Mouse (Mus musculus): ENCODE results near the gene Gm364. TPM values are rescaled to one million over a fixed set of nuclear protein-coding genes. Genes with fewer than 3 reads are reported as not detected.

The Gm364 gene
- total RNA-seq (2015): not detected in 2 replicates
- total RNA-seq (2017): not detected in 2 replicates

GRCm38 (mm10) chrX:57408769-57409168 lies at the start of gene Gm364:
Gm364 (plus strand) TSS chrX:57409154.
- no peak for ATAC-seq (replicated peaks; ENCODE audit: poor library complexity)

- no peak for ATAC-seq (replicated peaks; ENCODE audit: poor library complexity)
Observed at GRCm38 (mm10) chrX:57359316-57359715, 49.6 kb upstream of the Gm364 start.

GRCm38 (mm10) chrX:57364891-57365569 lies 43.9 kb upstream of the Gm364 start:
- peak; percentile 70 for ATAC-seq (replicated peaks; ENCODE audit: poor library complexity)

- peak; percentile 88 for ATAC-seq (replicated peaks; ENCODE audit: poor library complexity)
Observed at GRCm38 (mm10) chrX:57372965-57373364, 36.0 kb upstream of the Gm364 start.

GRCm38 (mm10) chrX:57373543-57373942 lies 35.4 kb upstream of the Gm364 start:
- peak; percentile 36; the same call in 1 of the 2 replicates for ATAC-seq (replicated peaks; ENCODE audit: poor library complexity)

GRCm38 (mm10) chrX:57374029-57374428 lies 34.9 kb upstream of the Gm364 start:
- ATAC-seq (replicated peaks; ENCODE audit: poor library complexity): no peak

DNA sequence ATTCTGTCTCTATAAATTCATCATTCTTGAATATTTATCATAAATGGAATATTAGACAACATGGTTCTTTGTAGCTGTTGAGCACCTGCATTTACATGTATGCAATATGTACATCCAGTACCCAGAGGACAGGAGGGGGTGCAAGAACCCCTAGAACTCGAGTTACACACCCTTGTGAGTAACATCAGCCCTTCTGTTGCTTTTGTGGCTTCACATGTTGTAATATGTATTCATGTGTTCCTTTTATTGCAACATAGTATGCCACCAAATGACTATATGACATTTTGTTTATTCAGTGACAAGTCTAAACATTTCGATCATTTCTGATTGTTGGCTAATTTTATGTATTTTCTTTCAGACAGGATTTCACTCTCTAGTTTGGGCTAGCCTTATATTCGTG lies 31.9 kb upstream of the Gm364 start:
- peak; percentile 66 for ATAC-seq (replicated peaks; ENCODE audit: poor library complexity)

GRCm38 (mm10) chrX:57378579-57378978 lies 30.4 kb upstream of the Gm364 start:
- no peak for ATAC-seq (replicated peaks; ENCODE audit: poor library complexity)

DNA sequence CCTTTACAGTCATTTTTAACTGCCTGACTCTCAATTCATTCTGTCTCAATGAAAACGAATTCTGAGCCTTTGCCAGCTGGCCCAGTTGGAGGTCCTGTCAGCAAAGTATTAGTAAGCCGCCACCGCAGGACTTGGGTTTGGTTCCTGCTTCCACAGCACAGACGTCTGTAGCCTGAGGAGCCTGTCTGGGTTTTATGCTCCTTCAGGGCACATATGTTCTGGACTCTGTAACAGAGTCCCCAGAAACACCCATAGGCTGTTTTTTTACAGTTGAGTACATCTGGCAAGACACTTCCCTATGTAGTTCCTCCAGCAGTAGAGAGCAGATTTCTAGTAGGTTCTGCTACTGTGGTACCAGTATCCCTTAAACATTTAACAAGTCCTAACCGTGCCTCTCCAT lies 28.0 kb upstream of the Gm364 start:
- ATAC-seq (replicated peaks; ENCODE audit: poor library complexity): no peak

DNA sequence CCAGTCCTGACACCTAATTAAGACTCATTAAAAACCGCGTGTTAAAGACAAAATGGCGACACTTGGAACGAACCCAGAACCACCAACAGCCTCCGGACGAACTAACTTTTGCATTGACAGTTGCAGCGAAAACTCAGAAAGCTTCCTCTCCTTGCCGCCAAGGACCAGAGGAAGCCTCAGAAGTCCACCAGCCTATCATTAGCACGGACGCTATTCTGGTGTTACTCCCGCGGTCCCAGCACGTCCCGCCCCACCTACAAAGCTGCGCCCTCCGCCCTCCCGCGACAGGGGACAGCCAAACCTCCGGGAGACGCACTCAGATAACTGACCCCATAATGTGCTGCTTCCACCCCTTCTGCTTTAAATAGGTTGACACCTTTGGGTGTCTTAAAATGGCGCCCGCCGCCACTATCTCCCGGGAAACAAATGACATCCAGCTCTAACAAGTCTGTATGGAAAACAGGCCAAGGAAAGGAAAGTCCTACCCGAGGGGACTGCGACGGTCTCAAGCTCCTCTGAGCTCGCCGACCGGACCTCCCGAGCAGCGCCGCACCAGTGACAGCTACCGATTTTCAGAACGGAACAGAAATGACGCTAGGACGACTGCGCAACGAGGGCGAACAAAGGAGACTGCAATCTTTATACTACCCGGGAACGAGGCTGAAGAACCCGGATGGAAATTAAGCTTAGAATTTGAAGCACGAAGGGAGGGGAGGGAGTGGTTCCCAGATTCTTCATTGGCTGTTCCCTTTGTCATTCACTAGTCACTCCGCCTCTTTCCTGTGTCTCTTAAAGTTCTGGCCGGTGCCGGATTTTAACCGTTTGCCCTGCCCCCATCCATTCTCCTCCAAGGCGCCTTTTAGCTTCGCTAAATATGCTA lies 16.3 kb upstream of the Gm364 start, which contains the start of gene Rbmx:
TSS of gene Rbmx (minus strand) at position 670 of the 880 bp plus-strand sequence.
- ATAC-seq (replicated peaks; ENCODE audit: poor library complexity): peak; percentile 94

DNA sequence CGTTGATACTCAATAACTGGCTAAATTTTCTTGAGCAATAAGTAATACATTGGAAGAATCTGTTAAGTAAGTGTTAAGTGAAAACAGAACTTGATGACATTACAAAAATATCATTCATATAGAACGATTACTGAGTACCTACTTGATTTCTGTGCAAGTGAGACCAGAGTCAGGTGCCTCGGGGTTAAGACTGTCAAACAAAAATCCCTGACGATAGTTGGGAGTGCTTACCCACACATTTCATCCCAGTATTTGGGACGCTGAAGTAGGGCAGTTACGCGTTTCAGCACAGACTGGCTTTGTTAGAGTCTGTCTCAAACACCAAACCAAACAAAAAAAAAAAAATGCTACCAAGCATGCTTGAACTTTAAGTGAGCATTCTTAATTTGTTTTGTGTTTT lies 15.5 kb upstream of the Gm364 start:
- ATAC-seq (replicated peaks; ENCODE audit: poor library complexity): no peak

DNA sequence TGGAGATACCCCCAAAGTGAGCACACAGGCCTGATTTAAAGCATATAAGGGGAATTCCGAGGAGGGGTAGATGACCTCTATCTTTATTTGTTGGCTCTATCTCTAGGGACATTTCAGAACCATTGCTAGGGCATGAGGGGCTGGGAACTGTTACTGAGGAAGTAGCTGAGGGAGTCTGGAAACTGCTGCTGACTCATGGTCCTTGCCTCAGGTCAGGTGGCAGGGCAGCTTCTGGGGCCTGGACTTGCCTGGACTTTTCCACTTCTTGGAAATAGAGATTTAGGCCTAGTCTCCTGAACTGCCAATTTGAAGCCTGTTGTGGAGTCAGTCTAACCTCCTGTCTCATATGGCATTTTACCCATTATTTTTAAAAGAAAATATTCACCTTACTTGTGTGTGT lies 7.6 kb upstream of the Gm364 start:
- 0 out of 2 replicates have a peak, but pooled peaks have one; percentile 31 for ATAC-seq (replicated peaks; ENCODE audit: poor library complexity)

DNA sequence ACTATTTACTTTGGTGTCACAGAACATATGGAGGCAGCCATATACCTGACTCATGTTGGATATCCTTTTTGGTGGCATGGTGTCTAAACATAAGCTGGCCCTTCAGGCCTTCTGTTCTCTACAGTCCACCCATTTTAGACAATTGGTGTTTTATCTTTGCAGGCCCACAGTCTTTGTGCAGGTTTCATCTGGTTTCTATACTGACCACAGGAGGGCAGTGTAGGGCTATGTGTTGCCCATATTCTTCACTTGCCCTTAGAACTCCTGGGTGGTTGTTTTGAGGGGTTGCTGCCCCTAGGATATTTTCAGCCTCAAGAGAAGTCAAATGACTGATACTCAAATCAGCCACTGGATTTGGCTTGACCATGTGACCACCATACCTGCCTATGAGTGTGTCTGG lies 5.3 kb upstream of the Gm364 start:
- peak; percentile 78 for ATAC-seq (replicated peaks; ENCODE audit: poor library complexity)

- ATAC-seq (replicated peaks; ENCODE audit: poor library complexity): peak; percentile 39; the same call in 1 of the 2 replicates
Observed at GRCm38 (mm10) chrX:57431610-57432009, 22.7 kb downstream of the Gm364 start.

GRCm38 (mm10) chrX:57433897-57434296 lies 24.9 kb downstream of the Gm364 start:
- no peak for ATAC-seq (replicated peaks; ENCODE audit: poor library complexity)

DNA sequence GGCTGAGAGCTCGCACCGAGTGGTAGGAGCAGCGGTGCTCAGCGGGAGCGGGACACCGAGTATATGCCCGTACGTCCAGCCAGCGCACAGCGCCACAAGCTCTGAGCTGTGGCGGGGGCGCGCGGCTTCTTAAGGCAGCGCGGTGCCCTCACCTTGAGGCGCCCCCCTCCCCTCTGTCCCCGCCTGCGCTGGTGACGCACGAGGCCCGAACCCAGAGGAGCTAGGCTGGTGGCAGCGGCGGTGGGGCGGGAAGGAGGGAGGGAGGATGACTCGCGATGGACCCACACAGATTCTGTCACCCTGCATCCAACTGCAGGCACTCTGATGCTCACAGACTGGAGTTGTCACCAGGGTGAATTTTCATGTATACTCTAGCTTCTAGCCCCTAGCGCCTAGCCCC lies 94.7 kb downstream of the Gm364 start, which contains the start of gene Gpr101:
TSS of gene Gpr101 (minus strand) at position 124 of the 400 bp plus-strand sequence.
- ATAC-seq (replicated peaks; ENCODE audit: poor library complexity): no peak

DNA sequence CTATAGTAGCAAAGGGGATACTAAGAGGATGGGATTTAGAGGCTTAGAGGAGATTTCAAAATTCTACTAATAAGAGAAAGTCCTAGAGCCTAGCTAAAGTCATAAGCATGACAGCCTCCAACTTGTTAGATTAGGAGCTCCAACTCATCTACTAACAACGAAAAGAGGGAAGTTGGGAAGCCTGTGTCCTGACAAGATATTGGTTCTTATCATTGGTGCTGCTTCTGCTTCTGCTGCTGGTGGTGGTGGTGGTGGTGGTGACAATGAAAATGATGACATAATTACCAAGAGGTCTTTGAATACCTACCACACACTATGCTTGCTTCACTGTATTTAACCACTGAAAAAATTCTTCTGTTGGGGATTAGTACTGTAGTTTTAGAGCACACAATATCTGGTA lies 97.3 kb downstream of the Gm364 start:
- ATAC-seq (replicated peaks; ENCODE audit: poor library complexity): peak; percentile 29; the same call in 1 of the 2 replicates

- no peak for ATAC-seq (replicated peaks; ENCODE audit: poor library complexity)
Observed at GRCm38 (mm10) chrX:57521117-57522095, 112.5 kb downstream of the Gm364 start.
